Mouse (Mus musculus) kidney, adult 2 months (tissue): ENCODE results near the gene Ltb.

Experiments
- CTCF ChIP-seq: fragments of 200-500 bp; conservative IDR thresholded peaks from 2 replicates; pipeline ENCODE4 v1.5.1; 2011; ENCODE audit warnings: low read depth, mild to moderate bottlenecking, control low read depth, low read length, moderate library complexity, mixed read lengths; ENCODE audit not compliant: insufficient read depth, insufficient read length
- POLR2A ChIP-seq: fragments of 200-500 bp; IDR thresholded peaks from one replicate; pipeline ENCODE4 v1.6.1; 2011; ENCODE audit warnings: low read depth, low read length, control low read depth

DNA sequence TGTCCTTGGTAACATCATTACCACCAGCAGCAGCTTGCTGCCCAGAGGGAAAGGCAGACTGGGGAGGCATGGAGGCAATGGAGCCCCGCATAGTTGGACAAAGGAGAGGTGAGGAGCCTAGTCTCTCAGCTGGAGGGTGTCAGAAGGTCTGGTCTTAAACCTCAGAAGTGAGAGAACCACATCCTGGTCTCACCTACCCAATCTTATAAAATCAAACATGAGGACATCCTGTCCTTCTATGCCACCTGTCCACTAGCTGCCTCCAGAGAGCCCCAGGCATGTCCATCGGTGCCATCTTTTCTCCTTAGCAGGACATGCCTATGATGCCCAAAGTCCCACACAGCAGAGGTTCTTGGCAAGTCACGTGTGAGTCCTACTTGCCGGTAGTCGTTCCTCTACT lies 14.1 kb upstream of the Ltb start:
- TF ChIP-seq CTCF (no peak), POLR2A (no peak)
